Comparison of ENCODE assay signal across 12 mouse cellular contexts in the genomic region with DNA sequence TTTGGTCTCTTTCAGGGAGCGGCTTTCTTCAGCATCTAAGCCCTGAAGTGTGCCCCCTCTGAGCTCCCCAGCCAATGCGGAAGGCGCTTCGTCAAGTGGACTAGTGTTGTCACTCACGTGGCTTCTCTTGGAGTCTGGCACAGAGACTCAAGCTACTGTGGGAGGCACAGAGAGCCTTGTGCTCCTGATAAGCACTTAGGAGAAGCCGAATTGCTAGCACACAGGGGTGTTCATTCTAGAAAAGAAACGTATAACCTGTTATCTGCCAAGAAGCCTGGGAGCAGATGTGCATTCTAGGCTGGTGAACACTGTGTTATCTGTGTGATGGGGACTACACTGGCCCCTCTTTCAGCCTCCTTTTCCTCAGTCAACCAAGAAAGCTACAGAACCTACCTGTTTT. TPM values are rescaled to one million over a fixed set of nuclear protein-coding genes. Genes with fewer than 3 reads are reported as not detected.
DNase-seq lines count a peak whose midpoint lies in the region; ATAC-seq lines count a peak whose summit lies in the region.
"Had no signal": no experiment of that assay in that cellular context is flagged by ENCODE, and none has a peak within 500 bp of the region (broad histone marks: within the 10 kb centered on the region; RNA-seq: fewer than 3 reads in every experiment).

No protein-coding gene starts in this region.

- H3K36me3 ChIP-seq in kidney, embryonic 16.5 days (ENCODE audit: insufficient read depth, low read length) = no peaks in the 10 kb centered on the region
- H3K36me3 ChIP-seq in kidney, embryonic 14.5 days (ENCODE audit: control insufficient read depth, insufficient read depth, low read length) = no peaks in the 10 kb centered on the region
- H3K36me3 ChIP-seq in intestine, embryonic 16.5 days (ENCODE audit: control insufficient read depth, insufficient read depth, low read length) = no peaks in the 10 kb centered on the region
- no peaks in the 10 kb centered on the region for H3K36me3 ChIP-seq in neural tube, embryonic 15.5 days
- H3K36me3 ChIP-seq: midbrain, embryonic 13.5 days had no signal

- no peaks in the 10 kb centered on the region for H3K9me3 ChIP-seq in kidney, embryonic 16.5 days (ENCODE audit: low read length)
- no peaks in the 10 kb centered on the region for H3K9me3 ChIP-seq in kidney, embryonic 14.5 days (ENCODE audit: control insufficient read depth, low read length)
- no peaks in the 10 kb centered on the region for H3K9me3 ChIP-seq in intestine, embryonic 16.5 days (ENCODE audit: control insufficient read depth, low read length)
- no peaks in the 10 kb centered on the region for H3K9me3 ChIP-seq in neural tube, embryonic 15.5 days (replicated peaks)
- H3K9me3 ChIP-seq: midbrain, embryonic 13.5 days had no signal

- H3K4me3 ChIP-seq in kidney, embryonic 16.5 days (ENCODE audit: low read length) = no peak overlapping the region
- H3K4me3 ChIP-seq in kidney, embryonic 14.5 days (ENCODE audit: low read length) = no peak overlapping the region
- no peak overlapping the region for H3K4me3 ChIP-seq in intestine, embryonic 16.5 days (ENCODE audit: low read length)
- H3K4me3 ChIP-seq in neural tube, embryonic 15.5 days (replicated peaks) = no peak overlapping the region
- H3K4me3 ChIP-seq: midbrain, embryonic 13.5 days had no signal

- ATAC-seq in kidney, embryonic 16.5 days (ENCODE audit: low FRiP score, low TSS enrichment) = no peak
- no peak for ATAC-seq in kidney, embryonic 14.5 days (ENCODE audit: low FRiP score, low TSS enrichment)
- peak; percentile 39 for ATAC-seq in intestine, embryonic 16.5 days
- peak; percentile 79 for ATAC-seq in megakaryocyte progenitor cell, adult 5-6 weeks (replicated peaks; ENCODE audit: poor library complexity)
- ATAC-seq in neural tube, embryonic 15.5 days (ENCODE audit: low FRiP score) = no peak
- no peak for ATAC-seq in megakaryocyte, adult 5-6 weeks (ENCODE audit: poor library complexity, severe bottlenecking)
- ATAC-seq: midbrain, embryonic 13.5 days had no signal

- H3K9ac ChIP-seq in kidney, embryonic 16.5 days (replicated peaks; ENCODE audit: low read length) = no peak overlapping the region
- no peak overlapping the region for H3K9ac ChIP-seq in kidney, embryonic 14.5 days (ENCODE audit: low read depth, low read length)
- no peak overlapping the region for H3K9ac ChIP-seq in intestine, embryonic 16.5 days (ENCODE audit: low read depth, low read length)
- H3K9ac ChIP-seq in neural tube, embryonic 15.5 days (replicated peaks) = no peak overlapping the region
- H3K9ac ChIP-seq: midbrain, embryonic 13.5 days had no signal

- DNase-seq in c-Kit-negative CD71-positive TER-119-positive erythroid progenitor cells, embryonic 14.5 days (ENCODE audit: low read depth, low spot score) = peak; percentile 60
- DNase-seq: cerebellum, postnatal 36 days; lung, adult 2 months; thymus, postnatal 36 days had no signal

- H3K27me3 ChIP-seq in kidney, embryonic 16.5 days (ENCODE audit: insufficient read depth, low read length) = no peaks in the 10 kb centered on the region
- no peaks in the 10 kb centered on the region; the same call in 1 of the 2 replicates for H3K27me3 ChIP-seq in kidney, embryonic 14.5 days (ENCODE audit: control insufficient read depth, insufficient read depth, low read length)
- no peaks in the 10 kb centered on the region; the same call in 1 of the 2 replicates for H3K27me3 ChIP-seq in intestine, embryonic 16.5 days (replicated peaks; ENCODE audit: control insufficient read depth, insufficient read depth, low read length)
- H3K27me3 ChIP-seq in neural tube, embryonic 15.5 days (replicated peaks) = peaks cover 10% of the 10 kb centered on the region

- peak overlapping the region; percentile 52; the same call in 1 of the 2 replicates for H3K27ac ChIP-seq in kidney, embryonic 16.5 days (ENCODE audit: low read length)
- H3K27ac ChIP-seq in kidney, embryonic 14.5 days (ENCODE audit: low read depth, low read length) = no peak overlapping the region
- H3K27ac ChIP-seq in intestine, embryonic 16.5 days (ENCODE audit: low read length) = peak overlapping the region; percentile 7; the same call in 1 of the 2 replicates
- H3K27ac ChIP-seq in neural tube, embryonic 15.5 days (replicated peaks) = no peak overlapping the region
- H3K27ac ChIP-seq: midbrain, embryonic 13.5 days had no signal

- WGBS in kidney, embryonic 16.5 days = 76% methylated on average over 7 of the region's 7 CpGs
- 72% methylated on average over 7 of the region's 7 CpGs for WGBS in kidney, embryonic 14.5 days
- 42% methylated on average over 7 of the region's 7 CpGs for WGBS in intestine, embryonic 16.5 days
- WGBS in neural tube, embryonic 15.5 days = 77% methylated on average over 7 of the region's 7 CpGs

- no peak overlapping the region for H3K4me2 ChIP-seq in kidney, embryonic 16.5 days (replicated peaks; ENCODE audit: low read depth, low read length)
- H3K4me2 ChIP-seq in kidney, embryonic 14.5 days (replicated peaks; ENCODE audit: low read depth, low read length) = no peak overlapping the region
- no peak overlapping the region for H3K4me2 ChIP-seq in intestine, embryonic 16.5 days (ENCODE audit: low read depth, low read length)
- H3K4me2 ChIP-seq in neural tube, embryonic 15.5 days = no peak overlapping the region
- H3K4me2 ChIP-seq: midbrain, embryonic 13.5 days had no signal

- peaks cover 7% of the 10 kb centered on the region; the same call in 1 of the 2 replicates for H3K4me1 ChIP-seq in kidney, embryonic 16.5 days (ENCODE audit: insufficient read depth, low read length)
- no peaks in the 10 kb centered on the region for H3K4me1 ChIP-seq in kidney, embryonic 14.5 days (ENCODE audit: control insufficient read depth, insufficient read depth, low read length)
- H3K4me1 ChIP-seq in intestine, embryonic 16.5 days (ENCODE audit: control insufficient read depth, insufficient read depth, low read length) = 0 out of 2 replicates have a peak, but pooled peaks cover 3% of the 10 kb centered on the region
- no peaks in the 10 kb centered on the region for H3K4me1 ChIP-seq in neural tube, embryonic 15.5 days
- H3K4me1 ChIP-seq: midbrain, embryonic 13.5 days had no signal

RNA-seq across cellular contexts. Expression of a gene that starts 16.9 kb away (rescaled TPM):
- 122 and 123 TPM in 2 replicates for polyA plus RNA-seq in kidney, embryonic 16.5 days (2015; fragmentation: Nextera tagmentation; extraction: Ambion mirVana)
- polyA plus RNA-seq in kidney, embryonic 14.5 days (2014; fragmentation: Nextera tagmentation; extraction: Ambion mirVana) = 134 and 143 TPM in 2 replicates
- polyA plus RNA-seq in intestine, embryonic 16.5 days (2015; fragmentation: Nextera tagmentation; extraction: Ambion mirVana) = 92.4 and 109 TPM in 2 replicates
- 150 and 154 TPM in 2 replicates for total RNA-seq in megakaryocyte progenitor cell, adult 5-6 weeks (2015)
- 72.2 and 75.9 TPM in 2 replicates for total RNA-seq in megakaryocyte progenitor cell, adult 5-6 weeks (2017)
- 77.3 and 94.5 TPM in 2 replicates for polyA plus RNA-seq in neural tube, embryonic 15.5 days (2015; fragmentation: Nextera tagmentation; extraction: Ambion mirVana)
- 47.1 and 52.4 TPM in 2 replicates for total RNA-seq in megakaryocyte, adult 5-6 weeks (2015)
- 23.7 and 33.9 TPM in 2 replicates for total RNA-seq in megakaryocyte, adult 5-6 weeks (2017)

RNA-seq across cellular contexts. Expression of a gene that starts 16.9 kb away (rescaled TPM):
- 27.6 and 32.7 TPM in 2 replicates for polyA plus RNA-seq in kidney, embryonic 16.5 days (2015; fragmentation: Nextera tagmentation; extraction: Ambion mirVana)
- 13.1 and 25.8 TPM in 2 replicates for polyA plus RNA-seq in kidney, embryonic 14.5 days (2014; fragmentation: Nextera tagmentation; extraction: Ambion mirVana)
- 16.7 and 18.0 TPM in 2 replicates for polyA plus RNA-seq in intestine, embryonic 16.5 days (2015; fragmentation: Nextera tagmentation; extraction: Ambion mirVana)
- total RNA-seq in megakaryocyte progenitor cell, adult 5-6 weeks (2015) = 19.2 and 19.8 TPM in 2 replicates
- 30.3 and 42.6 TPM in 2 replicates for total RNA-seq in megakaryocyte progenitor cell, adult 5-6 weeks (2017)
- polyA plus RNA-seq in neural tube, embryonic 15.5 days (2015; fragmentation: Nextera tagmentation; extraction: Ambion mirVana) = 41.2 and 43.9 TPM in 2 replicates
- 13.0 and 14.5 TPM in 2 replicates for total RNA-seq in megakaryocyte, adult 5-6 weeks (2015)
- total RNA-seq in megakaryocyte, adult 5-6 weeks (2017) = 32.3 and 37.8 TPM in 2 replicates

RNA-seq across cellular contexts. Expression of a gene that starts 16.9 kb away (rescaled TPM):
- 72.2 and 73.6 TPM in 2 replicates for polyA plus RNA-seq in kidney, embryonic 16.5 days (2015; fragmentation: Nextera tagmentation; extraction: Ambion mirVana)
- 69.0 and 88.6 TPM in 2 replicates for polyA plus RNA-seq in kidney, embryonic 14.5 days (2014; fragmentation: Nextera tagmentation; extraction: Ambion mirVana)
- polyA plus RNA-seq in intestine, embryonic 16.5 days (2015; fragmentation: Nextera tagmentation; extraction: Ambion mirVana) = 43.7 and 44.8 TPM in 2 replicates
- total RNA-seq in megakaryocyte progenitor cell, adult 5-6 weeks (2015) = 63.6 and 83.1 TPM in 2 replicates
- total RNA-seq in megakaryocyte progenitor cell, adult 5-6 weeks (2017) = 41.7 and 46.1 TPM in 2 replicates
- polyA plus RNA-seq in neural tube, embryonic 15.5 days (2015; fragmentation: Nextera tagmentation; extraction: Ambion mirVana) = 79.0 and 82.5 TPM in 2 replicates
- total RNA-seq in megakaryocyte, adult 5-6 weeks (2015) = 59.0 and 73.3 TPM in 2 replicates
- total RNA-seq in megakaryocyte, adult 5-6 weeks (2017) = 49.1 and 66.8 TPM in 2 replicates

RNA-seq across cellular contexts. Expression of a gene that starts 25.0 kb away (rescaled TPM):
- 201 and 210 TPM in 2 replicates for polyA plus RNA-seq in kidney, embryonic 16.5 days (2015; fragmentation: Nextera tagmentation; extraction: Ambion mirVana)
- 139 and 141 TPM in 2 replicates for polyA plus RNA-seq in kidney, embryonic 14.5 days (2014; fragmentation: Nextera tagmentation; extraction: Ambion mirVana)
- polyA plus RNA-seq in intestine, embryonic 16.5 days (2015; fragmentation: Nextera tagmentation; extraction: Ambion mirVana) = 243 and 247 TPM in 2 replicates
- 10.6 and 11.8 TPM in 2 replicates for total RNA-seq in megakaryocyte progenitor cell, adult 5-6 weeks (2015)
- 11.2 and 13.0 TPM in 2 replicates for total RNA-seq in megakaryocyte progenitor cell, adult 5-6 weeks (2017)
- 64.4 and 78.1 TPM in 2 replicates for polyA plus RNA-seq in neural tube, embryonic 15.5 days (2015; fragmentation: Nextera tagmentation; extraction: Ambion mirVana)
- 3.9 and 4.2 TPM in 2 replicates for total RNA-seq in megakaryocyte, adult 5-6 weeks (2015)
- total RNA-seq in megakaryocyte, adult 5-6 weeks (2017) = 5.8 and 7.1 TPM in 2 replicates

RNA-seq across cellular contexts. Expression of a gene that starts 25.0 kb away (rescaled TPM):
- polyA plus RNA-seq in kidney, embryonic 16.5 days (2015; fragmentation: Nextera tagmentation; extraction: Ambion mirVana) = 16.9 and 17.6 TPM in 2 replicates
- 10.4 and 13.3 TPM in 2 replicates for polyA plus RNA-seq in kidney, embryonic 14.5 days (2014; fragmentation: Nextera tagmentation; extraction: Ambion mirVana)
- 32.8 and 37.4 TPM in 2 replicates for polyA plus RNA-seq in intestine, embryonic 16.5 days (2015; fragmentation: Nextera tagmentation; extraction: Ambion mirVana)
- total RNA-seq in megakaryocyte progenitor cell, adult 5-6 weeks (2015) = 3.5 and 5.6 TPM in 2 replicates
- 1.3 and 3.9 TPM in 2 replicates for total RNA-seq in megakaryocyte progenitor cell, adult 5-6 weeks (2017)
- 14.0 and 14.1 TPM in 2 replicates for polyA plus RNA-seq in neural tube, embryonic 15.5 days (2015; fragmentation: Nextera tagmentation; extraction: Ambion mirVana)
- 9.8 and 11.1 TPM in 2 replicates for total RNA-seq in megakaryocyte, adult 5-6 weeks (2015)
- 12.8 and 16.1 TPM in 2 replicates for total RNA-seq in megakaryocyte, adult 5-6 weeks (2017)
- total RNA-seq: hematopoietic stem cell, adult 5-6 weeks had no signal

Comparison
In these comparisons a context has a peak if more than half of its experiments do, and no peak if none do; other contexts are left out.
1. H3K27ac ChIP-seq: peak in kidney, embryonic 16.5 days (single experiment) and intestine, embryonic 16.5 days (single experiment); none in kidney, embryonic 14.5 days (single experiment) and neural tube, embryonic 15.5 days (single experiment).
2. ATAC-seq: peak in intestine, embryonic 16.5 days (single experiment) and megakaryocyte progenitor cell, adult 5-6 weeks (single experiment); none in kidney, embryonic 16.5 days (single experiment), kidney, embryonic 14.5 days (single experiment), neural tube, embryonic 15.5 days (single experiment) and megakaryocyte, adult 5-6 weeks (single experiment).